Mouse (Mus musculus) E14TG2a.4 (cell line): ENCODE data around the gene Srsf4.

Source experiments
- H3K27me3 ChIP-seq: 2 replicates; pipeline ENCODE4 v1.6.1; 2014; ENCODE audit warnings: low read length, control low read depth; ENCODE audit not compliant: insufficient read depth
- H3K36me3 ChIP-seq: 2 replicates; pipeline ENCODE4 v1.6.1; 2014; ENCODE audit warnings: low read length, control low read depth; ENCODE audit not compliant: insufficient read depth
- H3K4me1 ChIP-seq: replicated peaks from 2 replicates; pipeline ENCODE4 v1.6.1; 2014; ENCODE audit warnings: low read depth, low read length, control low read depth
- H3K4me3 ChIP-seq: replicated peaks from 2 replicates; pipeline ENCODE4 v1.5.1; 2014; ENCODE audit warnings: mild to moderate bottlenecking, low read length
- H3K9me3 ChIP-seq: 2 replicates; pipeline ENCODE4 v1.6.1; 2014; ENCODE audit warnings: low read length, control low read depth
- CTCF ChIP-seq: conservative IDR thresholded peaks from 2 replicates; pipeline ENCODE4 v1.5.1; 2014; ENCODE audit warnings: low read length
- NANOG ChIP-seq: IDR thresholded peaks from 2 replicates; pipeline ENCODE4 v1.6.1; 2014; ENCODE audit warnings: borderline replicate concordance, low read length, mixed read lengths
- POU5F1 ChIP-seq: IDR thresholded peaks from 2 replicates; pipeline ENCODE4 v1.6.1; 2014; ENCODE audit warnings: low read length, borderline replicate concordance

Gene Srsf4

GRCm38 (mm10) chr4:131949903-131950302 is 76.5 kb downstream of the Srsf4 start:
- Histone ChIP-seq H3K36me3 (no peaks in the 10 kb centered on the region), H3K4me1 (peaks cover 9% of the 10 kb centered on the region), H3K9me3 (no peaks in the 10 kb centered on the region), H3K4me3 (no peak overlapping the region), H3K27me3 (peaks cover 5% of the 10 kb centered on the region; the same call in 1 of the 2 replicates)
- TF ChIP-seq POU5F1 (no peak), CTCF (no peak), NANOG (no peak)

- Histone ChIP-seq H3K27me3 (0 out of 2 replicates have a peak, but pooled peaks cover 2% of the 10 kb centered on the region), H3K4me1 (peaks cover 9% of the 10 kb centered on the region), H3K9me3 (no peaks in the 10 kb centered on the region), H3K4me3 (no peak overlapping the region), H3K36me3 (no peaks in the 10 kb centered on the region)
- no peak for TF ChIP-seq POU5F1
- TF ChIP-seq CTCF: no peak
- TF ChIP-seq NANOG: no peak
Observed at GRCm38 (mm10) chr4:131950657-131951056, 77.2 kb downstream of the Srsf4 start.
